Comparison of ENCODE assay signal across 15 mouse cellular contexts in the genomic region with DNA sequence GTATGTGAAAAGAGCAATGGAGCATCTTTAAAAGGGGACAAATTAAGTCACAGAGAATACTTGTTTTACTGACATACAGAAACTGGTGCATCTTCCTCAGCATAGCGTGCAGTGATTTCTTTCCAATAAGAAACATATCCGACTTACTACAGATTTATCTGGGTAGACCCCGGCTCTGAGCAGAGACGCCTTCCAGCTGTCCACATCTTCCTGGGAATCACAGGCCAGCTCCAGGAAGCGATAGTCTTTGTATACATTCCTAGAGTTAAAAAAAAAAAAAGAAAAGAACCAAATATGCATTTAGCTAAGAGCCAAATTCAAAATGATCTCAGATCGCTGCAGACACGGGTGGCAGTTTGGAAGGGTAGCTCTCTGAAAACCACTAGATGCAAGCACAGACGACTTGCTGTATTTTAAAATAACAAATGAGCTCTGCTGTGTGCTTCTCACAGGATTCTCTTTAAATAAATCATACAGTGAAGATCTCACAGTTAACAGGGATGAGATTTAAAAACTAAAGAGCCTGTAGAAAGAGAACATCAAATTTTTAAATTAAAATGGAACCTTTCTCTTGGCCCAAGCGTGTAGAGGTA.
DNase-seq lines count a peak whose midpoint lies in the region; ATAC-seq and TF ChIP-seq lines count a peak whose summit lies in the region.
"Had no signal": no experiment of that assay in that cellular context is flagged by ENCODE, and none has a peak within 500 bp of the region (broad histone marks: within the 10 kb centered on the region; RNA-seq: fewer than 3 reads in every experiment).

No protein-coding gene starts in this region.

- no peak overlapping the region for H3K9ac ChIP-seq in heart, embryonic 14.5 days (ENCODE audit: low read length)
- no peak overlapping the region for H3K9ac ChIP-seq in lung, embryonic 15.5 days
- no peak overlapping the region for H3K9ac ChIP-seq in embryonic facial prominence, embryonic 15.5 days
- H3K9ac ChIP-seq in stomach, embryonic 16.5 days (ENCODE audit: low read length), result no peak overlapping the region
- H3K9ac ChIP-seq: forebrain, embryonic 13.5 days had no signal

- DNase-seq in heart, adult 8-10 months (ENCODE audit: low spot score), result no peak
- DNase-seq in lung, postnatal 14 days, result no peak
- no peak for DNase-seq in layer of hippocampus, adult 2 months (ENCODE audit: low spot score in 2 of 2)
- no peak for DNase-seq in left cerebral cortex, postnatal 14 days (ENCODE audit: low spot score in 2 of 2)
- DNase-seq: adrenal gland, adult 2 months; gastrocnemius, postnatal 36 days; kidney, adult 9 months; thymus, adult 2 months had no signal

- H3K27me3 ChIP-seq in heart, embryonic 14.5 days (ENCODE audit: control insufficient read depth, insufficient read depth, low read length), result no peaks in the 10 kb centered on the region
- no peaks in the 10 kb centered on the region for H3K27me3 ChIP-seq in lung, embryonic 15.5 days
- H3K27me3 ChIP-seq in embryonic facial prominence, embryonic 15.5 days, result no peaks in the 10 kb centered on the region
- H3K27me3 ChIP-seq in stomach, embryonic 16.5 days (ENCODE audit: control insufficient read depth, insufficient read depth, low read length), result no peaks in the 10 kb centered on the region
- H3K27me3 ChIP-seq: forebrain, embryonic 13.5 days had no signal

- H3K4me1 ChIP-seq in heart, embryonic 14.5 days (ENCODE audit: control insufficient read depth in 2 of 2, insufficient read depth in 2 of 2, low read length in 2 of 2), result peaks cover 2 to 3% of the 10 kb centered on the region in 2 experiments; a peak in 1 of 4 replicates
- peaks cover 32% of the 10 kb centered on the region for H3K4me1 ChIP-seq in lung, embryonic 15.5 days
- peaks cover 22% of the 10 kb centered on the region for H3K4me1 ChIP-seq in embryonic facial prominence, embryonic 15.5 days
- peaks cover 13% of the 10 kb centered on the region for H3K4me1 ChIP-seq in stomach, embryonic 16.5 days (ENCODE audit: control insufficient read depth, insufficient read depth, low read length)
- H3K4me1 ChIP-seq: forebrain, embryonic 13.5 days had no signal

- H3K36me3 ChIP-seq in heart, embryonic 14.5 days (ENCODE audit: control insufficient read depth, insufficient read depth, low read length), result no peaks in the 10 kb centered on the region
- no peaks in the 10 kb centered on the region for H3K36me3 ChIP-seq in lung, embryonic 15.5 days
- H3K36me3 ChIP-seq in embryonic facial prominence, embryonic 15.5 days, result no peaks in the 10 kb centered on the region
- H3K36me3 ChIP-seq in stomach, embryonic 16.5 days (ENCODE audit: control insufficient read depth, insufficient read depth, low read length), result no peaks in the 10 kb centered on the region

- ATAC-seq in heart, embryonic 14.5 days (ENCODE audit: insufficient number of reproducible peaks, insufficient read depth, low FRiP score, low read depth), result no peak
- ATAC-seq in lung, embryonic 15.5 days (ENCODE audit: borderline replicate concordance, extremely low read depth, low FRiP score, low TSS enrichment), result peak; percentile 77; the same call in 1 of the 2 replicates
- ATAC-seq in embryonic facial prominence, embryonic 15.5 days (ENCODE audit: insufficient number of reproducible peaks, low FRiP score, low TSS enrichment, low read depth), result no peak
- ATAC-seq in stomach, embryonic 16.5 days (ENCODE audit: insufficient read depth, low FRiP score), result peak; percentile 74
- ATAC-seq: forebrain, embryonic 13.5 days had no signal

- no peaks in the 10 kb centered on the region for H3K9me3 ChIP-seq in heart, embryonic 14.5 days (ENCODE audit: control insufficient read depth, low read length)
- H3K9me3 ChIP-seq in lung, embryonic 15.5 days, result no peaks in the 10 kb centered on the region
- H3K9me3 ChIP-seq in embryonic facial prominence, embryonic 15.5 days (replicated peaks), result no peaks in the 10 kb centered on the region
- no peaks in the 10 kb centered on the region for H3K9me3 ChIP-seq in stomach, embryonic 16.5 days (replicated peaks; ENCODE audit: control insufficient read depth, low read length)
- H3K9me3 ChIP-seq: forebrain, embryonic 13.5 days had no signal

- WGBS in heart, embryonic 14.5 days, result 48% methylated on average over 9 of the region's 9 CpGs
- 27% methylated on average over 9 of the region's 9 CpGs for WGBS in lung, embryonic 15.5 days
- 25% methylated on average over 9 of the region's 9 CpGs for WGBS in embryonic facial prominence, embryonic 15.5 days
- 28% methylated on average over 9 of the region's 9 CpGs for WGBS in stomach, embryonic 16.5 days

- no peak overlapping the region for H3K4me2 ChIP-seq in heart, embryonic 14.5 days (ENCODE audit: low read length)
- 0 out of 2 replicates have a peak overlapping the region, but pooled peaks have one; percentile 17 for H3K4me2 ChIP-seq in lung, embryonic 15.5 days
- H3K4me2 ChIP-seq in embryonic facial prominence, embryonic 15.5 days (replicated peaks), result no peak overlapping the region
- no peak overlapping the region for H3K4me2 ChIP-seq in stomach, embryonic 16.5 days (ENCODE audit: low read depth, low read length)
- H3K4me2 ChIP-seq: forebrain, embryonic 13.5 days had no signal

- intact Hi-C loops in left cerebral cortex, postnatal 14 days (cut with DNase I), result no loop called here

- H3K27ac ChIP-seq in heart, embryonic 14.5 days (replicated peaks in 1 of 2; ENCODE audit: control insufficient read depth in 1 of 2, insufficient read depth in 1 of 2, low read depth in 2 of 2, low read length in 2 of 2), result peak overlapping the region; percentile 20 to 37; a peak in 2 of 4 replicates
- H3K27ac ChIP-seq in lung, embryonic 15.5 days, result peak overlapping the region; percentile 89
- peak overlapping the region; percentile 85 for H3K27ac ChIP-seq in embryonic facial prominence, embryonic 15.5 days (replicated peaks)
- H3K27ac ChIP-seq in stomach, embryonic 16.5 days (ENCODE audit: low read length), result peak overlapping the region; percentile 88
- no peak overlapping the region for H3K27ac ChIP-seq in layer of hippocampus, adult 2 months
- H3K27ac ChIP-seq: forebrain, embryonic 13.5 days; macrophage had no signal

- no peak overlapping the region for H3K4me3 ChIP-seq in heart, embryonic 14.5 days (ENCODE audit: control insufficient read depth in 1 of 2, insufficient read depth in 1 of 2, low read depth in 1 of 2, low read length in 2 of 2)
- no peak overlapping the region for H3K4me3 ChIP-seq in lung, embryonic 15.5 days
- H3K4me3 ChIP-seq in embryonic facial prominence, embryonic 15.5 days (replicated peaks), result no peak overlapping the region
- H3K4me3 ChIP-seq in stomach, embryonic 16.5 days (replicated peaks; ENCODE audit: low read length), result no peak overlapping the region
- no peak overlapping the region for H3K4me3 ChIP-seq in layer of hippocampus, adult 2 months
- H3K4me3 ChIP-seq: forebrain, embryonic 13.5 days; myocyte had no signal

- TF ChIP-seq CTCF in layer of hippocampus, adult 2 months (conservative IDR thresholded peaks at IDR 0.05), result no peak

Comparison
In these comparisons a context has a peak if more than half of its experiments do, and no peak if none do; other contexts are left out.
1. ATAC-seq: peak in lung, embryonic 15.5 days (single experiment) and stomach, embryonic 16.5 days (single experiment); none in heart, embryonic 14.5 days (single experiment) and embryonic facial prominence, embryonic 15.5 days (single experiment).